Mouse (Mus musculus): ENCODE measurements around the gene Cenpc1. TPM values are rescaled to one million over a fixed set of nuclear protein-coding genes. Genes with fewer than 3 reads are reported as not detected.
A peak's percentile ranks its signal among the peaks of the same experiment; 100 is the strongest.

Cenpc1 gene
- polyA plus RNA-seq (2012; fragmentation: generic; extraction: Trizol), result 3.8 TPM

- Histone ChIP-seq H3ac (ENCODE audit: control insufficient read depth, insufficient read length) (peak within 1 kb of the TSS; percentile 0), H3K79me2 (ENCODE audit: control insufficient read depth, insufficient read depth) (peaks cover 39% of the 10 kb centered on the region), H3K36me3 (ENCODE audit: control insufficient read depth, insufficient read depth) (no peaks in the 10 kb centered on the region), H3K27me3 (ENCODE audit: control insufficient read depth, insufficient read depth, insufficient read length) (no peaks in the 10 kb centered on the region), H3K4me2 (ENCODE audit: low read depth) (peak within 1 kb of the TSS; percentile 96), H3K4me3 (peak within 1 kb of the TSS; percentile 67)
- no peak for TF ChIP-seq USF1 (IDR thresholded peaks at IDR 0.05; ENCODE audit: low read depth)
- no peak for TF ChIP-seq MYOG (IDR thresholded peaks at IDR 0.05; ENCODE audit: control insufficient read depth in 1 of 3, insufficient read depth in 1 of 3, insufficient read length in 2 of 3, low read depth in 2 of 3)
- no peak for TF ChIP-seq MYOD1 (IDR thresholded peaks at IDR 0.05; ENCODE audit: control insufficient read depth in 1 of 3, insufficient read length in 2 of 3, low read depth in 2 of 3)
- no peak for TF ChIP-seq SRF (IDR thresholded peaks at IDR 0.05; ENCODE audit: control insufficient read depth, insufficient read length, low read depth)
- no peak for TF ChIP-seq MAX (IDR thresholded peaks at IDR 0.05; ENCODE audit: low read depth)
- no peak for TF ChIP-seq E2F4 (IDR thresholded peaks at IDR 0.05; ENCODE audit: insufficient read depth)
- TF ChIP-seq POLR2A (IDR thresholded peaks at IDR 0.05; ENCODE audit: insufficient read length, low read depth), result peak; percentile 68
Observed at GRCm38 (mm10) chr5:86065101-86065875, at the start of gene Cenpc1. TSS of gene Cenpc1 (minus strand) at chr5:86065583.

DNA sequence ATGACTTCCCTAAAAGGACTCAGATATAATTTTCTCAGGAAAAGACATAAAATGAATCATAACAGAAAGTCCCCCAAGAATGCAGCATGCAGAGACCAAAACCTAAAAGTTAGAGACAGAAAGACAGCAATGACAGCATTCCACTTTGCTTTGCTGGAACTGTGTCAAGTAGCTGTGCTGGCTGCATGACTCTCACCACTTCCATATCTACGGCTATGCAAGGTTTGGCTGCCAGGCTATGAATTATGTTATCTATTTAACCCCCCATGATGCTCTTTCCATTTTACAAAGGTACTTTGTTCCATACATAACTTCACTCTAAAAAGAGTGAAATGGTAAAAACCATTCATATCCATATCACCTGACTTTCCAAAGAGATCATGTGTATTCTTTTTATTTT is 48.6 kb upstream of the Cenpc1 start:
- H3K4me2 ChIP-seq (ENCODE audit: low read depth), result no peak overlapping the region
- H3ac ChIP-seq (ENCODE audit: control insufficient read depth, insufficient read length), result no peak overlapping the region
- H3K79me2 ChIP-seq (ENCODE audit: control insufficient read depth, insufficient read depth), result no peaks in the 10 kb centered on the region
- H3K36me3 ChIP-seq (ENCODE audit: control insufficient read depth, insufficient read depth), result peaks cover 24% of the 10 kb centered on the region
- no peak overlapping the region for H3K4me3 ChIP-seq
- H3K27me3 ChIP-seq (ENCODE audit: control insufficient read depth, insufficient read depth, insufficient read length), result no peaks in the 10 kb centered on the region
- TF ChIP-seq MYOG (IDR thresholded peaks at IDR 0.05; ENCODE audit: control insufficient read depth in 1 of 3, insufficient read depth in 1 of 3, insufficient read length in 2 of 3, low read depth in 2 of 3), result no peak
- TF ChIP-seq REST (IDR thresholded peaks at IDR 0.05; ENCODE audit: insufficient read depth, insufficient read length), result no peak
- no peak for TF ChIP-seq POLR2AphosphoS2 (IDR thresholded peaks at IDR 0.05; ENCODE audit: insufficient read length, low read depth)
- TF ChIP-seq TCF12 (IDR thresholded peaks at IDR 0.05; ENCODE audit: insufficient read depth, poor library complexity, severe bottlenecking), result no peak
- no peak for TF ChIP-seq SRF (IDR thresholded peaks at IDR 0.05; ENCODE audit: control insufficient read depth, insufficient read length, low read depth)
- no peak for TF ChIP-seq MYOD1 (IDR thresholded peaks at IDR 0.05; ENCODE audit: control insufficient read depth in 1 of 3, insufficient read length in 2 of 3, low read depth in 2 of 3)
- no peak for TF ChIP-seq MAX (IDR thresholded peaks at IDR 0.05; ENCODE audit: low read depth)
- no peak for TF ChIP-seq E2F4 (IDR thresholded peaks at IDR 0.05; ENCODE audit: insufficient read depth)

- Histone ChIP-seq H3K4me3 (no peak overlapping the region), H3K36me3 (ENCODE audit: control insufficient read depth, insufficient read depth) (peaks cover 17% of the 10 kb centered on the region), H3K27me3 (ENCODE audit: control insufficient read depth, insufficient read depth, insufficient read length) (no peaks in the 10 kb centered on the region), H3ac (ENCODE audit: control insufficient read depth, insufficient read length) (no peak overlapping the region), H3K4me2 (ENCODE audit: low read depth) (no peak overlapping the region), H3K79me2 (ENCODE audit: control insufficient read depth, insufficient read depth) (no peaks in the 10 kb centered on the region)
- TF ChIP-seq MYOG (IDR thresholded peaks at IDR 0.05; ENCODE audit: control insufficient read depth in 1 of 3, insufficient read depth in 1 of 3, insufficient read length in 2 of 3, low read depth in 2 of 3), result no peak
- TF ChIP-seq TCF3 (IDR thresholded peaks at IDR 0.05; ENCODE audit: insufficient read length, low read depth), result no peak
- TF ChIP-seq USF1 (IDR thresholded peaks at IDR 0.05; ENCODE audit: low read depth), result no peak
- no peak for TF ChIP-seq MYOD1 (IDR thresholded peaks at IDR 0.05; ENCODE audit: control insufficient read depth in 1 of 3, insufficient read length in 2 of 3, low read depth in 2 of 3)
Observed at GRCm38 (mm10) chr5:86113037-86113436, 47.7 kb upstream of the Cenpc1 start.

- Histone ChIP-seq H3ac (ENCODE audit: control insufficient read depth, insufficient read length) (no peak overlapping the region), H3K27me3 (ENCODE audit: control insufficient read depth, insufficient read depth, insufficient read length) (no peaks in the 10 kb centered on the region), H3K79me2 (ENCODE audit: control insufficient read depth, insufficient read depth) (no peaks in the 10 kb centered on the region), H3K4me2 (ENCODE audit: low read depth) (no peak overlapping the region), H3K4me3 (no peak overlapping the region), H3K36me3 (ENCODE audit: control insufficient read depth, insufficient read depth) (peaks cover 15% of the 10 kb centered on the region)
- no peak for TF ChIP-seq MYOG (IDR thresholded peaks at IDR 0.05; ENCODE audit: control insufficient read depth in 1 of 3, insufficient read depth in 1 of 3, insufficient read length in 2 of 3, low read depth in 2 of 3)
- no peak for TF ChIP-seq USF1 (IDR thresholded peaks at IDR 0.05; ENCODE audit: low read depth)
- no peak for TF ChIP-seq CEBPB (IDR thresholded peaks at IDR 0.05; ENCODE audit: insufficient read depth, poor library complexity, severe bottlenecking)
- TF ChIP-seq MAX (IDR thresholded peaks at IDR 0.05; ENCODE audit: low read depth), result no peak
- no peak for TF ChIP-seq TCF3 (IDR thresholded peaks at IDR 0.05; ENCODE audit: insufficient read length, low read depth)
- no peak for TF ChIP-seq POLR2A (IDR thresholded peaks at IDR 0.05; ENCODE audit: insufficient read length, low read depth)
- TF ChIP-seq E2F4 (IDR thresholded peaks at IDR 0.05; ENCODE audit: insufficient read depth), result no peak
- TF ChIP-seq REST (IDR thresholded peaks at IDR 0.05; ENCODE audit: insufficient read depth, insufficient read length), result no peak
- TF ChIP-seq MYOD1 (IDR thresholded peaks at IDR 0.05; ENCODE audit: control insufficient read depth in 1 of 3, insufficient read length in 2 of 3, low read depth in 2 of 3), result no peak
- no peak for TF ChIP-seq SRF (IDR thresholded peaks at IDR 0.05; ENCODE audit: control insufficient read depth, insufficient read length, low read depth)
- no peak for TF ChIP-seq POLR2AphosphoS2 (IDR thresholded peaks at IDR 0.05; ENCODE audit: insufficient read length, low read depth)
- TF ChIP-seq TCF12 (IDR thresholded peaks at IDR 0.05; ENCODE audit: insufficient read depth, poor library complexity, severe bottlenecking), result no peak
Observed at GRCm38 (mm10) chr5:86111074-86111473, 45.7 kb upstream of the Cenpc1 start.

GRCm38 (mm10) chr5:86106610-86107009 is 41.2 kb upstream of the Cenpc1 start:
- Histone ChIP-seq H3K79me2 (ENCODE audit: control insufficient read depth, insufficient read depth) (no peaks in the 10 kb centered on the region), H3K4me3 (no peak overlapping the region), H3K27me3 (ENCODE audit: control insufficient read depth, insufficient read depth, insufficient read length) (no peaks in the 10 kb centered on the region), H3K4me2 (ENCODE audit: low read depth) (no peak overlapping the region), H3K36me3 (ENCODE audit: control insufficient read depth, insufficient read depth) (peaks cover 3% of the 10 kb centered on the region), H3ac (ENCODE audit: control insufficient read depth, insufficient read length) (no peak overlapping the region)
- no peak for TF ChIP-seq TCF3 (IDR thresholded peaks at IDR 0.05; ENCODE audit: insufficient read length, low read depth)
- TF ChIP-seq USF1 (IDR thresholded peaks at IDR 0.05; ENCODE audit: low read depth), result no peak
- TF ChIP-seq POLR2A (IDR thresholded peaks at IDR 0.05; ENCODE audit: insufficient read length, low read depth), result no peak
- no peak for TF ChIP-seq POLR2AphosphoS2 (IDR thresholded peaks at IDR 0.05; ENCODE audit: insufficient read length, low read depth)
- no peak for TF ChIP-seq MAX (IDR thresholded peaks at IDR 0.05; ENCODE audit: low read depth)
- no peak for TF ChIP-seq MYOG (IDR thresholded peaks at IDR 0.05; ENCODE audit: control insufficient read depth in 1 of 3, insufficient read depth in 1 of 3, insufficient read length in 2 of 3, low read depth in 2 of 3)
- TF ChIP-seq CEBPB (IDR thresholded peaks at IDR 0.05; ENCODE audit: insufficient read depth, poor library complexity, severe bottlenecking), result no peak
- no peak for TF ChIP-seq MYOD1 (IDR thresholded peaks at IDR 0.05; ENCODE audit: control insufficient read depth in 1 of 3, insufficient read length in 2 of 3, low read depth in 2 of 3)
- no peak for TF ChIP-seq TCF12 (IDR thresholded peaks at IDR 0.05; ENCODE audit: insufficient read depth, poor library complexity, severe bottlenecking)
- TF ChIP-seq REST (IDR thresholded peaks at IDR 0.05; ENCODE audit: insufficient read depth, insufficient read length), result no peak
- no peak for TF ChIP-seq SRF (IDR thresholded peaks at IDR 0.05; ENCODE audit: control insufficient read depth, insufficient read length, low read depth)
- TF ChIP-seq E2F4 (IDR thresholded peaks at IDR 0.05; ENCODE audit: insufficient read depth), result no peak

All from myocyte (in vitro differentiated cells).